Mouse (Mus musculus) midbrain, embryonic 13.5 days (tissue): ENCODE measurements around the gene Lypd6b. TPM values are rescaled to one million over a fixed set of nuclear protein-coding genes. Genes with fewer than 3 reads are reported as not detected.

Source experiments
- ATAC-seq: fragments of 200-750 bp; cut with Nextera tagmentation; 2 replicates; pipeline ENCODE4 v1.8.0; 2017; ENCODE audit warnings: mild to moderate bottlenecking, moderate TSS enrichment, moderate library complexity
- H3K27ac ChIP-seq: fragments of 300-500 bp; sonication (generic); 2 replicates; pipeline ENCODE4 v1.5.1; 2015; ENCODE audit warnings: inconsistent platforms, mild to moderate bottlenecking, moderate library complexity
- H3K27me3 ChIP-seq: fragments of 300-500 bp; sonication (generic); 2 replicates; pipeline ENCODE4 v1.6.1; 2015; ENCODE audit warnings: mild to moderate bottlenecking, inconsistent platforms
- H3K36me3 ChIP-seq: fragments of 300-500 bp; sonication (generic); 2 replicates; pipeline ENCODE4 v1.6.1; 2015; ENCODE audit warnings: mild to moderate bottlenecking, inconsistent platforms
- H3K4me1 ChIP-seq: fragments of 300-500 bp; sonication (generic); replicated peaks from 2 replicates; pipeline ENCODE4 v1.6.1; 2015; ENCODE audit warnings: inconsistent platforms
- H3K4me2 ChIP-seq: fragments of 300-500 bp; sonication (generic); replicated peaks from 2 replicates; pipeline ENCODE4 v1.6.1; 2015; ENCODE audit warnings: moderate library complexity, mild to moderate bottlenecking, inconsistent platforms
- H3K4me3 ChIP-seq: fragments of 300-500 bp; sonication (generic); replicated peaks from 2 replicates; pipeline ENCODE4 v1.5.1; 2015; ENCODE audit warnings: mild to moderate bottlenecking, inconsistent platforms
- H3K9ac ChIP-seq: fragments of 300-500 bp; sonication (generic); replicated peaks from 2 replicates; pipeline ENCODE4 v1.6.1; 2015; ENCODE audit warnings: mild to moderate bottlenecking, inconsistent platforms
- H3K9me3 ChIP-seq: fragments of 300-500 bp; sonication (generic); 2 replicates; pipeline ENCODE4 v1.6.1; 2016; ENCODE audit warnings: mild to moderate bottlenecking, inconsistent platforms
- WGBS: fragments of 180-500 bp; shearing (Covaris S2); methylation state at CpG from one replicate; pipeline ENCODE4 v1.1.7; 2015; 5-methylcytosine and 5-hydroxymethylcytosine counted together
- polyA plus RNA-seq: library from polyadenylated mRNA; unstranded; fragments of >200 nt; fragmentation: Nextera tagmentation; extraction: Ambion mirVana; gene quantifications from 2 replicates; pipeline ENCODE4 v1.2.1, GENCODE M21; 2015

Lypd6b gene
- polyA plus RNA-seq, 1 experiment from 2014 or later = 3.3 TPM

DNA sequence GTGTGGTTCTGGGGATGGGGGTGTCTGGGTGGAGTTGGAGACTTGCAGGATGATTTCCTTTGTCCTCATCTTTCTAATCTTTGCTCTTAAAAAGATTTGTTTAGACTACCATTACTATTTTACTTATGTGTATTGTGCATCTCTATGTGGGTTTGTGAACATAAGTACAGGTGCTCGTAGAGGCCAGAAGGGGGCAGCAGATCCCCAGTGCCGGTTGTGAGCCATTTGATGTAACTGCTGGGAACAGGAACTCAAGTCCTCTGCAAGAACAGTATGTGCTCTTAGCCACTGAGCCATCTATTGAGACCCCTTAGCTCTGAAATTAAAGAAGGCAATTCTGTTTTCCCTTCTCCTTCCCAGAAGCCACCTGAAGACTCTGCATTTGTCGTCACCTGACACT is 183.5 kb downstream of the Lypd6b start:
- Histone ChIP-seq H3K27ac (no peak overlapping the region), H3K36me3 (no peaks in the 10 kb centered on the region), H3K4me3 (no peak overlapping the region), H3K9me3 (peaks cover 2% of the 10 kb centered on the region; the same call in 1 of the 2 replicates), H3K4me2 (no peak overlapping the region), H3K4me1 (no peaks in the 10 kb centered on the region), H3K27me3 (no peaks in the 10 kb centered on the region), H3K9ac (no peak overlapping the region)
- ATAC-seq = no peak
- 97% methylated on average over 3 of the region's 3 CpGs for WGBS

DNA sequence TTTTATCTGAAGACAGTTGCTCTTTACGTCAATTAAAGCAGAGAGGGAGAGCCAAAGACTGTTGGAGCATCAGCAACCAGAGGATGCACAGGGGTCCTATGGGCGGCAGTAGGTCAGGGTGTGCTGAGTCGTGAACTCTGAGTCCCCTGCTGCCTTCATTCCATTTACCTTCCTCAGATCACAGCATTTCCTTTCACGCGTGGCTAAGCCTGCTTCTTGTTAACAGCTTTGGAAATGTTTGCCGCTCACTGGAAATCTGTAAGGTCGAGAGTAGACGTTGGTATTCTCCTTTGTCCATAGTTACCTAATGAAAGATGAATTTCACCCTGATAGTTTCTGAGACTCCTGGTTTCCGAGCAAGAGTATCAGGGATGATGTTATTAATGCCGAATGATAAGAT is 191.1 kb downstream of the Lypd6b start:
- no peaks in the 10 kb centered on the region for H3K36me3 ChIP-seq

DNA sequence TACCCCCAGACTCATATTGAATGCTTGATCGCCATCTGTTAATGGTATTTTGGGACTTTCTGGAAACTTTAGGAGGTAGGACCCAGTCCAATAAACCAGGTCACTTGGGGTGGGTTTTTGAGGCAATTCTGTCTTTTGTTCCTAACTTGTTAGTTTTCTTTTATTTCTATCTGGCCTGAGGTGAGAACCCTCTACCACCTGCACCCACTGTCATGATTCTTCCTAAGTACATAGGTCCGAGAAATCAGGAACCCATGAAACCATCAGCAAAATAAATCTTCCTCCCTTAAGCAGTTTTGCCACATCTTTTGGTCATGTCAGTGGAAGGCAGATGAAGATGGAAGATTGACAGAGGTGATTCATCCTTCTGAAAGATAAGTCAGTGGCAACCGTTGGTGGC is 192.5 kb downstream of the Lypd6b start:
- ATAC-seq = no peak
- 95% methylated on average over 3 of the region's 3 CpGs for WGBS
- Histone ChIP-seq H3K9me3 (no peaks in the 10 kb centered on the region), H3K27ac (no peak overlapping the region), H3K9ac (no peak overlapping the region), H3K36me3 (no peaks in the 10 kb centered on the region), H3K27me3 (no peaks in the 10 kb centered on the region), H3K4me1 (no peaks in the 10 kb centered on the region), H3K4me2 (no peak overlapping the region), H3K4me3 (no peak overlapping the region)

More for the DNA sequence above, 191.1 kb downstream of the Lypd6b start:
- no peak for ATAC-seq
- Histone ChIP-seq H3K27me3 (no peaks in the 10 kb centered on the region), H3K4me3 (no peak overlapping the region), H3K4me2 (no peak overlapping the region), H3K4me1 (no peaks in the 10 kb centered on the region), H3K9ac (no peak overlapping the region), H3K9me3 (no peaks in the 10 kb centered on the region), H3K27ac (no peak overlapping the region)
- WGBS = 72% methylated on average over 10 of the region's 10 CpGs

DNA sequence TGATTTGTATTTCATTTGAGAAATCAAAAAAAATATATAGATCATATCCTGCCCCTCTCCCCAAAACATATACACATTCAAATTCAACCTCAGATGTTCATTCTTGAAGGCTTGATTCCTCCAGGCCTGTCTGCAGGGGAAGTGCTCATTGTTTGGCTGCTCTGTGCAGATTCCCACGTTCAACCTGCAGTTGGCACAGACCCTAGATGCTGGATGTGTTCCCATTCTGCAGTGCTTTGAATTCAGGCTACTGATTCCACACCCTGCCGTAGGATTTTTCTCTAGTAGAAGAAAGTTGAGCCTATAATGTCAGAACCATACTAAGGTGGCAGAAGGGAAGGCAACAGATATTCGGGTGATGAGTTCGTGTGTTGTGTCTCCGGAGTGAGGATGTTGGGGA is 195.5 kb downstream of the Lypd6b start:
- 80% methylated on average over 5 of the region's 5 CpGs for WGBS

DNA sequence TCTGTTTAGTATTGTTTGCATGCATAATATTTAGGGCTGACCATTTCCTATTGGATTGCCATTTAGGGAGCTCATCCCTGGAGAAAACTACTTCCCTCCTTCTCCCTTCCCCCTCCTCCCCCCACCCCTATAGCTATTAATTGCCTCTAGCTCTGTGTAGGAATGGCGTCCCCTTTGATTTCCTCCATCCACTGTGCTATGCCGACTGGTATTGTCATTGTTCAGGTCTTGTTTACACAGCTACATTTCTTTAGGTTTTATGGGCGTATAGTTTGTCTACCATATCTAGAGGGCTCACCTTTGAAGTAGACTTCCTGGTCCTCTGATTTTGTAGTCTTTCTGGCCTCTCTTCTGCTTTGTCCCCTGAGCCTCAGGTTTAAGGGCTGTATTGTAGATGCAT is 197.3 kb downstream of the Lypd6b start:
- Histone ChIP-seq H3K4me2 (no peak overlapping the region), H3K4me1 (no peaks in the 10 kb centered on the region), H3K9me3 (no peaks in the 10 kb centered on the region), H3K36me3 (no peaks in the 10 kb centered on the region), H3K4me3 (no peak overlapping the region), H3K27me3 (no peaks in the 10 kb centered on the region), H3K27ac (no peak overlapping the region), H3K9ac (no peak overlapping the region)
- no peak for ATAC-seq
- 71% methylated on average over 3 of the region's 3 CpGs for WGBS

More for the DNA sequence above, 195.5 kb downstream of the Lypd6b start:
- H3K27ac ChIP-seq = no peak overlapping the region
- no peaks in the 10 kb centered on the region for H3K36me3 ChIP-seq
- no peak overlapping the region for H3K4me3 ChIP-seq
- H3K27me3 ChIP-seq = no peaks in the 10 kb centered on the region
- no peaks in the 10 kb centered on the region for H3K9me3 ChIP-seq
- H3K4me2 ChIP-seq = no peak overlapping the region
- no peaks in the 10 kb centered on the region for H3K4me1 ChIP-seq
- H3K9ac ChIP-seq = no peak overlapping the region
- no peak for ATAC-seq

DNA sequence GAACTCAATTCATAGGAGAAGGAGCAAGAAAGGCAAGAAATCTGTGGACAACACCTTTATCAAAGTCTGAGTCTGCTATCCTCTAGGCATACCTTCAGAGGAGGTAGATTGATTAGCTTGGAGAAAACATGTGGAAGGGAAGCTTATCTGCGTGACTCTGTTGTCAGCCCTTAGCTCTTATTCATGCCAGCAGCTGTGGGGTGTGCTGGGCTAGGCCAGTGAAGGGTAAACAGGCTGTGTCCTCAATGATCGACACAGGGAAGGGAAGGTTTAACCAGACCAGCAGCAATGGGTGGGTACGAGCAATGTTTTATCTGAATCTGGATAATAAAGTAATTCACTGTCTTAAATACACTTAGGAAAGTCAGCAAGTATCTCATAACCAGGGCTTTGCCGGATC is 208.4 kb downstream of the Lypd6b start:
- ATAC-seq = no peak
- Histone ChIP-seq H3K36me3 (no peaks in the 10 kb centered on the region), H3K27ac (no peak overlapping the region), H3K9me3 (no peaks in the 10 kb centered on the region), H3K9ac (no peak overlapping the region), H3K4me1 (no peaks in the 10 kb centered on the region), H3K4me2 (no peak overlapping the region), H3K27me3 (no peaks in the 10 kb centered on the region), H3K4me3 (no peak overlapping the region)
- WGBS = 92% methylated on average over 4 of the region's 4 CpGs

DNA sequence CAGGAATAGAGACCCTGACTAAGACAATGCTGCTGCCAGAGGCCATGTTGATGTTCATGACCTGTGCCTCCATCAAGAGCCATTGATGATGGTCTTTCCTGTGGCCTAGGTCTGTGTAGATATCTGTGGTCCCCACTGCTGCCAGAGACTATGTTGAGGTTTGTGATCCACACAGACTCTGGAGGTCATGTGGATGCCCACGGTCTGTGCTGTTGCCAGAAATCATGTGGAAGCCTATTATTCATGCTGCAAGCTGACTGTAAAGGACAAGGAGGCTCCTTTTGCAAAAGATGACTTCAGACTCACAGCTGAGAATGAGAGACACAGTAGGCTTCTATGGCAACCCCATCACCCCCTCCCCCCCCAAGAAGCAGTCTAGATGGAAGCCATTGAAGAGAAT is 209.7 kb downstream of the Lypd6b start:
- Histone ChIP-seq H3K36me3 (no peaks in the 10 kb centered on the region), H3K27me3 (no peaks in the 10 kb centered on the region), H3K4me2 (no peak overlapping the region), H3K9me3 (no peaks in the 10 kb centered on the region), H3K4me1 (no peaks in the 10 kb centered on the region), H3K9ac (no peak overlapping the region), H3K27ac (no peak overlapping the region), H3K4me3 (no peak overlapping the region)
- 76% methylated on average over 1 of the region's 1 CpGs for WGBS
- no peak for ATAC-seq

Other genes starting within 250 kb of the Lypd6b start
- 180 and 183 TPM in 2 replicates for gene Kif5c, start 168.4 kb upstream of the Lypd6b start, polyA plus RNA-seq